Mouse (Mus musculus) induced T-regulatory cell, adult 2 months (primary cell): ENCODE data around the gene Gas2l2.
A peak's percentile ranks its signal among the peaks of the same experiment; 100 is the strongest.

Experiments used
- DNase-seq: peaks from one replicate; pipeline ENCODE4 v3.0.0-alpha.2; 2012; ENCODE audit warnings: low read depth

Gene Gas2l2

GRCm38 (mm10) chr11:83429355-83429754 lies at the start of gene Gas2l2:
Gene Gas2l2 (minus strand): TSS chr11:83429455.
- no peak for DNase-seq

- no peak for DNase-seq
Observed at GRCm38 (mm10) chr11:83473235-83474016, 44.2 kb upstream of the Gas2l2 start.

- peak; percentile 99 for DNase-seq
Observed at GRCm38 (mm10) chr11:83472324-83473234, 43.3 kb upstream of the Gas2l2 start, which contains the start of gene Taf15. Gene Taf15 (plus strand): TSS chr11:83473086.

GRCm38 (mm10) chr11:83471766-83472165 lies 42.5 kb upstream of the Gas2l2 start:
- no peak for DNase-seq

- no peak for DNase-seq
Observed at GRCm38 (mm10) chr11:83468765-83469164, 39.5 kb upstream of the Gas2l2 start.

- no peak for DNase-seq
Observed at GRCm38 (mm10) chr11:83467120-83467652, 37.9 kb upstream of the Gas2l2 start.

GRCm38 (mm10) chr11:83465976-83466375 lies 36.7 kb upstream of the Gas2l2 start:
- no peak for DNase-seq

GRCm38 (mm10) chr11:83462711-83463244 lies 33.5 kb upstream of the Gas2l2 start, which contains the start of gene Mmp28:
Gene Mmp28 (minus strand): TSS chr11:83463071.
- peak; percentile 27 for DNase-seq

GRCm38 (mm10) chr11:83461462-83462027 lies 32.3 kb upstream of the Gas2l2 start:
- DNase-seq, result no peak

- no peak for DNase-seq
Observed at GRCm38 (mm10) chr11:83457912-83458601, 28.8 kb upstream of the Gas2l2 start.

GRCm38 (mm10) chr11:83457257-83457656 lies 28.0 kb upstream of the Gas2l2 start:
- DNase-seq, result no peak

- no peak for DNase-seq
Observed at GRCm38 (mm10) chr11:83455608-83456007, 26.4 kb upstream of the Gas2l2 start.

GRCm38 (mm10) chr11:83454548-83454947 lies 25.3 kb upstream of the Gas2l2 start:
- DNase-seq, result no peak

GRCm38 (mm10) chr11:83451281-83451680 lies 22.0 kb upstream of the Gas2l2 start:
- no peak for DNase-seq

GRCm38 (mm10) chr11:83450550-83450949 lies 21.3 kb upstream of the Gas2l2 start:
- DNase-seq, result no peak

GRCm38 (mm10) chr11:83449298-83449697 lies 20.0 kb upstream of the Gas2l2 start:
- DNase-seq, result no peak

- DNase-seq, result no peak
Observed at GRCm38 (mm10) chr11:83448927-83449236, 19.6 kb upstream of the Gas2l2 start.

- no peak for DNase-seq
Observed at GRCm38 (mm10) chr11:83448021-83448926, 19.0 kb upstream of the Gas2l2 start.

- no peak for DNase-seq
Observed at GRCm38 (mm10) chr11:83447612-83448011, 18.4 kb upstream of the Gas2l2 start.

GRCm38 (mm10) chr11:83445001-83445400 lies 15.7 kb upstream of the Gas2l2 start:
- DNase-seq, result peak; percentile 73
